Mouse (Mus musculus) monocyte, adult 2 months (primary cell): Measurements from ENCODE around the gene Tax1bp3.
A peak's percentile ranks its signal among the peaks of the same experiment; 100 is the strongest.

Experiments used
- DNase-seq, 2 experiments: peaks; one replicate each; pipeline ENCODE4 v3.0.0; 2022; ENCODE audit warnings: low spot score in 2 of 2, low read depth in 1 of 2

Gene Tax1bp3

DNA sequence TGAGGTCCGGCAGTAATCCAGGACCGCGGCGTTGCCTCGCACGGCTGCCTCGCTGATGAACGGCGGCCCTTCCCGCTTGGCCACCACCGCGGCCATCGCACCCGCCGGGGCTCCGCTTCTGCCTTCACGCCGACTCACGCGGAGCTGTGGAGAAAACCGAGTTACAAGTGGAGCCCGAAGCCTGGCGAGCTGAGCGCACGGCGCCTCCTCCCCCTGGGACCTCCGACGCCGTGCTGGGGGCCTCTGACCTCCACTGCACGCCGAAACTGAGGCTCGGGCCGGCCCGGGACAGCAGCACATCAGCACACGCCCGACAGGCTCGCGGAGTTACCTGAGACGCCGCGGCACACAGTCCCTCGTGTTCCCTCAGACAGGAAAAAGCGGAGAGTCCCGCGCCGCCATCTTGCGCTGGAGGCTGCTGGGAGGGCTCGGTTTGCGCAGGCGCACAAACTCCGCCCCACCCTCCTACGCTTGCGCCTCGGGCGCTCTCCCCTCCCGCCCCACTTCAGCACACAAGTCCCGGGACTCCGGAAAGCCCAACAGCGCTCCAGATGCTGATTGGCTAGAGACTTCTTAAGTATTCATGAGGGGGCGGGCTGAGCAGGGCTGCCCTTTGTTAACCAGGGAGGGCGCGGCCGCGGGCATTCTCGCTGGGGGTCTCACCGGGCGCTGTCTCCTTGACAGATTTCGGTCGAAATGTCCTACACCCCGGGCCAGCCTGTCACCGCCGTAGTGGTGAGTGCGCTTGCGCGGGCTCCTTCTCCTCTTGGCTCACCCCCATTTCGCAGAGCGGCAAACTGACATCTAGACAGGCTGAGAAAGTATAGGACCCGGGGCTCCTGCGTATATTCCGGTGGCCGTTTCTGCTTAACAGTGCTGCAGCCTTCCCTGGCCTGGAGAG is at the start of gene Tax1bp3, which contains the start of gene Emc6:
Tax1bp3 (plus strand) TSS at position 476 of the 901 bp plus-strand sequence.
Emc6 (minus strand) TSS at position 430 of the 901 bp plus-strand sequence.
- DNase-seq = peak; percentile 91 to 92

DNA sequence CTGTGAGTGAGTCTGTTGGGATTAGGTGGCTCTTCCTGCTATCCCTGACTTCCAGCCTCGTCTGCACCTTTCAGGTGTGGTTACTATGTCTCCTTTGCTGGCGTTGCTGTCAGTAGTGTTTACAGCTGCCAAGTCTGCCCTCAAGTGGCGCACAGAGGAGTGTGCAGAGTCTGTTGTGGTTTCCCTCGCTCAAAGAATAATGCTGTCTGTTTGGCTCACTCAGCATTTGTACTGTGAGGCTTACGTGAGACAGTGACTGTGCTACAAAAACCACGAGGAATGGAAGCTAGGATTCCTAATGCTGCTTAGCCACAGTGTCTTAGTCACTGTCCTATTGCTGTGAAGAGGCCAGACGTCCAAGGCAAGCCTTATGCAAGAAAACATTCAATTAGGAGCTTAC is 45.9 kb upstream of the Tax1bp3 start:
- DNase-seq = no peak

DNA sequence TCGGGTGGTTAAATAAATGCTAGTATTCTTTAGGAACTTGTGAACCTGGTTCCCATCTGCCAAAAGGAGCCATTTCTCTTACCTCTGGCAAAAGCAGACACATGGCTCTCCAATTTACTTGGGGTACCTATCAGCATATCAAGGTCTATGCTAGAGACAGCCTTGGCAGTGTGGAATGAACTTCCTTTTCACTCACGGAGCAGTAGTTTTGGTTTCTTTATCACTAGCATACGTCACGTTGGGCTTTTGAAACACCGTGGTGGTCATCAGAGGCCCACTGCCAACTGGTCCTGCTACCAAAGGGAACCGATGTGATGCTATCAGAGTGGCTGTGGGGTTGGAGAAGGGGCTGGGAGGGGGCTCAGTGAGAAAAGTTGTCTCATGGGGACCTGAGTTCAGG is 43.9 kb upstream of the Tax1bp3 start:
- DNase-seq = no peak

DNA sequence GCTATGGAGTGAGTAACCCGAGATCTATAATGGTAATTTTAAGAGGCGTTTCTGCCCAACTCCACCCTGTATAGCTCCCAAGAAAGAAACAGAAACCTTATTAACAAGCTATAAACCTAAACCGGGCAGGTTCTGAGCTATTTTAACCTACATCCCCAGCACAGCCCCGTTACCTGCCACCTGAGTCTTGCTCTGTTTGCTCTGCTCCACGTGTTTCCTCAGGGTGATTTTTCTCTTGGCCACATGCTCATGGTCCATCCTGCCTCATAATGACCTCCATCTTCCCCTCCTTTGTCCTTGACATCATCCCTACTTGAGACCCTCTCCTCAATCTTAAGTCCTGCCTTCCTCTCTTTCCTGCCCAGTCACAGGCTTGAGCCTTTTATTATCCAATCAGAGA is 42.7 kb upstream of the Tax1bp3 start:
- DNase-seq = no peak

DNA sequence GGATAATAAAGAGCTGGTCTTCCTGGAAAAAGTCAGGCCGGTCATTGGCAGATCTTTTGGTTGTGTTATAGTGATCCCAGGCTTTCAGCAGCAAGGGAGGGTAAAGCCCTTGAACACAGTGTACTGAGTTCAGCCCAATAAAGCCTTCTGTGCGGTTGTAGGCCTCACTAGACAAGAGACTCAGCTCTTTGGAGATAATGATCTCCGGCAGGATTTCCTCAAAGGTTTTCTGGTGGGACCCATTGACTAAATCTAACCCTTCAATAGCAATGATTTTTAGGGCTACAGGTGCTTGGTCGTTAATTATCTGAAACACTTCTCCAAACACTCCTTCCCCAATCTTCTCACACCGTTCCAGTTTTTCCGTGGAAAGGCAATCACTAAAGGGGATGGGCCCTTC is 40.3 kb upstream of the Tax1bp3 start:
- no peak for DNase-seq

DNA sequence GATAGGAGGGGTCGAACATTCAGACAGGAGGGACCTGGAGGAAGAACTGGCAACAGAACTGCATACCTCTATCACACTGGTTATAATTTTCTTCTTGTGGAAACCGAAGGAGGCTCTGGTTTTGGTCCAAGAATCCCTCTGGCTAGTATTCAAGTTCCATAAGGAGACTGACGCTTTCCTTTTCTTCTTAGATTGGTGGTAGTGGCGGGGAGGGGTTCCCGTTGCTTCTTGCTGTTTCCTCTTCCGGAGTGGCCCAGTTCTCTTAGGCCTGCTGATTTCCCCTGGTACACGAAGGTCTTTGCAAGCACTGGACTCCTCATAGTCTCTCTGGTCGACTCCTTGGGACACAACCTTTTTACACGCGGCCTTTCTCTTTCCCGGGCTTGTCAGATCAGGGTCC is 39.8 kb upstream of the Tax1bp3 start:
- DNase-seq = no peak

DNA sequence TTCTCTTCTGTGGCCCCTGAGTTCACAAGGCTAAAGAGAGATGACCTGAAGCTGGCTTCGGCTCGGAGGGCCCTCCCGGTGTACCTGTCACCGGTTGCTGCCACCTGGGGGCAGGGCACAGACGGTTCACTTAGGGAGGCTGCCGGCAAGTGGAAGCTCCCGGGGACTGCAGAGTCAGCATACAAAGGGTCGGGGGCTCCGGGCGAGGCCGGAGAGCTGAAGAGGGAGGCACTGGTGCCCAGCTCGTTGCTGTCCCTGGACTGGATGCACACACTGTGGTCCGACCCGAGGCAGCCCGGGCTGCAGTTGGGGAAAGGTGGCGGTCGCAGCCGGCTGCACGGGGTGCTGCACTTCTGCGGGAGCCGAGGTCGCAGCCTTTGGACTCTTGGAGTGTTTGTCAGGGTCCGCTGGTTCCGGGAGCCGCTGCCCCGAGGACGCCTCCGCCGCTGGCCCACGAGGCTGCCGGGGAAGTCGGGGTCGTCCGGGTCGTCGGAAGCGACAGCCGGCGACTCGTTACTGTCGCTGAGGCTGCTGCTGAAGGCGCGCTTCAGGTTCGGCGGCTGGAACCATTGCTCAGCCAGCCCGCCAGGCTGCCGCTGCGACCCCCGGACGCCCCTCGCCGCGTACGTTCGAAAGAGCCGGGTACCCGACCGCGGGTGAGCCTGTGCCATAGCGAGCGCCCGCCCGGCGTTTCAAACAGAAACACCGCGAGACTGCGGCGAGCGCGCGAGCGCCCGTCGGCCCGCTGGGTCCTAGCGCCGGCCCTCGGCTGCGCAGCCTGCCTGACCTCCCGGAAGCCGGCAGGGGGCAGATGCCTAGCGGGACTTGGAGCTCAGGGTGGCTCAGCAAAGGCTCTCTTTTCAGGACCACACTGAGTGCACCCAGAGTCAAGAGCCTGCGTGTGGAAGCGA is 39.0 kb upstream of the Tax1bp3 start, which contains the start of gene Haspin:
Haspin (minus strand) TSS at position 704 of the 911 bp plus-strand sequence.
- peak; percentile 78 to 87 for DNase-seq

DNA sequence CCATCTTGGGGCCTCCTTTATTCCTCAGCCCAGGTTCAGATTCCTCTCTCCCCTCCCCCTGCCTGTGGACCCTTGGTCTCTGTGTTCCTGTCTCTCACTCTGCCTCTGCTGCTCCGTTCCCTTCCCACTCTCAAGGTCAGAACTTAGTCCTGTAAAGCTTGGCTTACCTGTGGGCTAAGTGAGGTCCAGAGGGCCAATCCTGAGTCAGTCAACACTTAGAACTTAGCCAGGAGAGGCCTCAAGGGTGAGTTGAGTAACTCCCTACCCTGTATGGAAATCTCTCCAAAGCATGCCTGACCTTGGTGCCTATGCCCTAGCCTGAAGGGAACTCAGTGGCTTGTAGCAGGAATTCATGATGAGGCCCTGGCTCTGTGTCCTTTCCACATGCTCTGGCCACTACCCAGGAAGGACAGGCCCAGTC is 32.6 kb upstream of the Tax1bp3 start:
- DNase-seq = no peak

DNA sequence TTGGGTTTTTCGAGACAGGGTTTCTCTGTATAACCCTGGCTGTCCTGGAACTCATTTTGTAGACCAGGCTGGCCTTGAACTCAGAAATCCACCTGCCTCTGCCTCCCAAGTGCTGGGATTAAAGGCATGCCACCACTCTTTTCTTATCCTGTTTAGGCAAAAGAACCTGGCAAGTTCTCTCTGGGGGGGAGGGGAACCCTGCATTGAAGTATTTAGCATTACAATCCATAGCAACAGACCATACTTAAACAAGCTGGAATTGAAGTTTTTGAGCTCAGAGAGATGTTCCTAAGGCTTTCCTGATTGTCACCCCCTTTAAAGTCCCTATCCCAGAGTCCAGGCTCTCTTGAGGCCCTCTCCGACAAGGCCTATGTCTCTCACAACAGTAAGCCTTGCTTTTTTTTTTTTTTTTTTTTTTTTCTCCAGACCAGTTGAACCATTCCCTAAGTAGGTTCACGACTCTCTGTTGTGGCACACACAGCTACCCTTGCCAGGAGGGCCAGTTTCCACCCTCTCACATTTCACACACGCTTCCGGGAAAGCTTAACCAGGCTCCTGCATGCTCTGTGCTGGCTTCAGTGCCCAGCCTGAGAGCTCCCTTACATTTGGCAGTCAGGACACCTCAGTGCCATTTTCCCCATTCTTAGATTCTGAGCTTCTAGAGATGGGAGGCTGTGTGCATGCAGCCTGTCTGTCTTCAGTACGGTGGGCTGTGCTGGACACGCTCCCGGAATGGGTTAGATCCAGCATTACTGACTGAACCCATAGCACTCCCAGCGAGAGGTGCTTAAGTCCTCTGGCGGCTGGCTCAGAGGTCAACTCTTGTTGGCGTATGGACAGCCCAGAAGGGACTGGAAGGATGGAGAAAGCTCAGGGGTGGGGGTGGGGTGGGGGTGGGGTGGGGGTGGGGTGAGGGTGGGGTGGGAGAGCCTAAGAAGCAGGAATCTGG is 30.6 kb upstream of the Tax1bp3 start:
- DNase-seq = no peak

DNA sequence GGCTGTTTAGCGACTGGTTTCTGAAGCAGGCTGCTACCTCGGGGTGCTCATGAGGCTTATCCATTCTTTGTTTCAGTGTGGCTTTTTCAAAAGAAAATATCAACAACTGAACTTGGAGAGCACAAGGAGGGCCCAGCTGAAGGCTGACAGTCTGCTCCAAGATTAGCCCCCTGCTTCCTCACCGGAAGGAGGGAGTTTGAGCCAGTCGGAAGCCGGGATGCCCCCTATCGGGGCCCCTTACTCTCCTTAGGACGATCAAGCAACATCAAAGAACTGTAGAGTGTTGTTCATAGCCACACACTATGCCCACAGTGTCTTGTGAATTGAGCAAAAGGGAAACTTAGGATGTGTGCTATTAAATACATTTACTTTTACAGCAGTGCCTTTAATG is 29.9 kb upstream of the Tax1bp3 start:
- DNase-seq = no peak

DNA sequence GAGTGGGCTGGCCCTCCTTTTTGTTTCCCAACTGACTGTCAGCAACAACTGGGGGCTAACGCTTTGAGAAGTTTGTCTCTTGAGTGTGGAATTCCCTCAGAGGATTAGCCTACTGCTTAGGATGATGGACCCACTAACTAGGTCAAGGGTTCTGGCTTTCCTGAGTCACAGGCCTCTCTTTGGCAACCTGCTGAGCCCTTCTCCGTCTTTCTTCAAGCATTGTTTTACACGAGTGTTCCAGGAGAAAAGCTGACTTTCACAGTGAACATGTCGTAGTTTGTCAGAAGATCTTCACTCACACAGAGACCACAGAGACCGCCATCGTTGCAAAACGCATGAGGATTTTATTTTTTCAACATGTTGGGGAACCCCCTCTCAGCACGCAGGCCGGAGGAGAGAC is 28.7 kb upstream of the Tax1bp3 start:
- DNase-seq = no peak

DNA sequence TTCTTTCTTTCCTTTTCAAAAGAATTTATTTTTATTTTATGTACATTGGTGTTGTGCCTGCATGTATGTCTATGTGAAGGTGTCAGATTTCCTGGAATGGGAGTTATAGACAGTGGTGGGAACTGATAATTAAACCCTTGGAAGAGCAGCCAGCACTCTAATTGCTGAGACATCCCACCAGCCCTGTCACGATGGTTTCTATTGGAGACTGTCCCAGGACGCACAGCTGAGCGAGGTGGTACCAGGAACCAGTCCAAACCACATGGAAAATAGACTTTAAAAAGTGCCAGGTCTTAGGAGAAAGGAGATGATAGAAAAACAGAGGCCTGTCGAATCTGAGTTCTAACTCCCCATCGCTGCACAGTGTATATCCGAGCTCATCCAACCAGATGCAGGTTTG is 21.8 kb upstream of the Tax1bp3 start:
- DNase-seq = no peak

DNA sequence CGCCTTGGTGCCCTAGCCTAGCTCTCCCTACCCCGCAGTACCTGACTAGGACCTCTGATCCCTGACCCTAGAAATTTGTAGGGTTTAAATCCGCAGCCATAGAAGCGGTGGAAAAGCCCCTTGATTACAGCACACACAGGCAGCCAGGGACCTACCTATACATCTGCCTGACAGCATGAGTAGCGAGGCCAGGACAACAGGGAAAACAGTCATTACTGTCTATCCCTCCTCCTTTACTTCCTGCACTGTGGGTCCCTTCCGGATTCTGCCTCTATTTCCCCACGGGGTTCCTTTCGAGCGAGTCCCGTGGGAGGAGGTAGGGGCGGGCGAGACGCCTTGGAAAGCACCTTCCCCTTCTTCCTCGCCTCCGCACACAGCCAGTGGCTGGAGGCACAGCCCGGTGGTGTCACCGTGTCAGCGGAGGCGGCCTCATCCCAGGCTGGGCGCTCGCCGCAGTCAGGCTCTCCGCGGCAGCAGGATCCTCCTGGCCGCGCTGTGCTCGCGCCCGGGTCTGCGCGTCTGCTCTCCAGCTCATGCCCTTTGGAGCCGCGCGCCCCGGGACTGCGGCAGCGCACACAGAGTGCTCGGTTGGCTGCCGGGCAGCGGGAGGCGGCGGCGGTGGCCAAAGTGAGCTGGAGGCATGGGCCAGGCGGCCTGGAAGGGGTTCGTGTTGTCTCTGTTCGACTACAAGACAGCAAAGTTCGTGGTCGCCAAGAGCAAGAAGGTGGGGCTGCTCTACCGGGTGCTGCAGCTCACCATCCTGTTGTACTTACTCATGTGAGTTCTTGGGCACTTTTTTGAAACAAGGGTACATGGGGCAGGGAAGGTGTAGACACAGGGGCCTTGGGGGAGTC is 16.7 kb upstream of the Tax1bp3 start, which contains the start of gene P2rx5:
P2rx5 (plus strand) TSS at position 465 of the 854 bp plus-strand sequence.
- no peak for DNase-seq

DNA sequence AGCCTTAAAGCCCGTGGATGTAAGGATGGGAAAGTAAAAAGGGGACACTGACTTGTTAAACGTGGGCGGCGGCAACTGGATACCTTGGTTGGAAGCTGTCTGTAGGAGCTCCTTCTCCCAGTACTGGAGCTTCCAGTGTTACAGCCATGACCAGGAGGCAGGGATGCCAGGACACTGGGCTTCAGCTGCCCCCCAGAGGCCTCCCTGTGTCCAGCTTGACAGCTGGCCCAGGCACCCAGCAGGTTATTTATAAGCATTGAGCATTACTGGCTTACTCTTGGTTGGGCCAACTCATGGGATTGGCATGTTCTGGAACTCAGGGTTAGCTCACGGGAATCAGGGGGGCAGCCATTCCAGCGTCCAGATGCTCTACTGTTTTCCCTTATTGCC is 16.1 kb upstream of the Tax1bp3 start:
- no peak for DNase-seq

DNA sequence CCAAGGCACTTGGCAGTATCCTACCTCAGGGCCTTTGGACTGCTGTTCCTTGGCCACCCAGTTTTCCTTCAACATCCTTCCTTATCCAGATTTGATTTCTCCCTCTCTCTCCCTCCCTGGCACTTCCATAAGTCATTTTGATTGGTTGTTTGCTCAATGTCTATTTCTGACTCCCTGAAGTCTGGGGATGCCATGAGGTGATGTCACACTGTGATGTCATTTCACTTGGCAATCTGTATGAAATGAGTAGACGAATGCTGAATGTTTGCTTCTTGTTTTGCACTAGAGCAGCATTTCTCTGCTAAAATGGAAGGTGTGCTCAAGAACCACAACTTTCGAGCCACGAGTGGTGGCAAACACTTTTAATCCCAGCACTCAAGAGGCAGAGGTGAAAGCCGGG is 15.3 kb upstream of the Tax1bp3 start:
- DNase-seq = no peak

DNA sequence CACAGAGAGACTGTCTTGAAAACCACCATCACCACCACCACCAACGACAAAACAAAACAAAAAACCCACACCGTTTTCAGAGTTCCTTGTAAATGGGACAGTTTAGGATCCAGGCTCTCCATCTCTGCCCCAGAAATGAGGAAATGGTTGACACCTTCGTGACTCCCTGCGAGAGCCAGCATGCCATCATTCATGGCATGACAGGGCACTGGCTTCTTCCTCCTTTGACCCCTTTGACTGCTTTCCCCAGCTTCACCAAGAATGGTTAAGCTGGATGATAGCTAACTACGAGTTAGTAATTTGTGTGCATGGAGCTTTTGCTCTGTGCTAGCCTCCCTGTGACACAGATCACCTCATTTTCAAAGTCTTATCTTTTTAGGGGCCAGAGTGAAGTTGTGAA is 14.6 kb upstream of the Tax1bp3 start:
- DNase-seq = no peak

DNA sequence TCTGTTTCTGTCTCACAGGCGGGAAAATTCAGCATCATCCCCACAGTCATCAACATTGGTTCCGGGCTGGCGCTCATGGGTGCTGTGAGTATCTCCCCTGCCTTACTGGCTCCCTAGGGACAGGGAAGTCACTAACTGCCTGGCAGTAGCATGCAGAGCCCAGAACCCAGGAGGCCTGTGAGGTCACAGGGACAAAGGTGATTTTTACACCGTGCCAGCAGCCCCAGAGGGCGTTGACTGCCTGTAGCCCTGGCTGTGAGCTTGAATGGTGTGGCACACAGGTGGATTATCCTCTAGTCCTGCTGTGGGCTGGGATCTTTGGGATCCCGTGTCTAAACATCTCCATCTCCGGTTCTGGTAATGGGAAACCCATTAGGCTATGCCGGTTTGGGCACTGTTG is 8.8 kb upstream of the Tax1bp3 start:
- DNase-seq = no peak

DNA sequence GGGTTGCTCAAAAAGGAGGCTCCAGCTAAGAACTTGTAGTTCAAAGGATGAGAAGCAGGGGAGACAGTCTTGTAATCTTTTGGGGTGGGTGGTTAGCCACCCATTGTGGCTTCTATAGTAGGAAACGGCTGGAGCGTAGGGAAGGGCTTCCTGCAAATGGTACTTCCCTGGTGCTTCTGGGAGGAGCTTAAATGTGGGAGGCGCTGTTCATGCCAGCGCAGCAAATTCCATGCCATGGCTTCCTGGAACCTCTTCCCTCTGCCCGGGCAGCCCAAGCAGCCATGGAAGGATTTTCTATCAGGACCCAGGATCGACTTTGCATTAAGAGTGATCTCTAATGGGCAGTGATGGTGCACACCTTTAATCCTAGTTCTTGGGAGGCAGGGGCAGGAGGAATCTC is 8.3 kb upstream of the Tax1bp3 start:
- no peak for DNase-seq

DNA sequence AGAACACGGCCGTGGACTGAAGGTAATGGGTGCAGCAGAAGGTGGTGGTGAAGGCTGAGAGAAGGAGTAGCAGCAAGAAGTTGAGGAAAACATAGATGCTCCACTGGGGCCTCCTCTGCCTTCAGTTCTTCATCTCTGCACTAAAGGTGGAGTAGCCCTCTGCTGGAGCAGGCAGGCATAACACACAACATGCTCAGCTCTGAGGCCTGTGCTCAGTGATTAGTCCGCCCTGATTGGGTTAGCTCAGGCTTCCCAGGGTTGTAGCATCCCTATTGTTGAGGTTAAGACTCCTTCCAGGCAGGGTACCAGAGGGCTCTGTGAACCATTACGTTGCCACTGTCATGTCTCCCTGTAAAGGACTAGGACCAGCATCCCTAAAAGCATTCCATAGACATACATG is 7.7 kb upstream of the Tax1bp3 start:
- peak in 1 of 2 experiments; percentile 19 for DNase-seq

DNA sequence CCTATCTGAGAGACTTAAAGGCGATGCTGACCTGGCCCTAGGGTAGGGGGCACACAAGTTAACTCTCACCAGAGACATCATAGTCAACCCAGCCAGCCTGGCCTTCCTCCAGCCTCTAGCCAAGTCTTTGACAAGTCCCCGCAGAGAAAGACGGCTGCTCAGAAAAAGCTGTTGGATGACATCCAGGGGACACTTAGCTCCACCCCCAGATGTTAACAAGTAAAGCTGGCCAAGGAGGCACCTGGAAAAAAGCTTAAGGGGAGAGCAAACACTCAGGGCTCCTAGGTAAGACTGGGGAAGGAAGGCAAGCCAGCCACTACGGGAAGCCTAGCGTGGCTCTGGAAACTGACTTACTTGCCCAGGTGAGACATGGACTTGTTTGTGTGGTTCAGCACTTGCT is 4.7 kb upstream of the Tax1bp3 start:
- no peak for DNase-seq
